Mouse (Mus musculus): ENCODE measurements around the gene Kcnip4.

- TF ChIP-seq JUND (IDR thresholded peaks at IDR 0.05; ENCODE audit: low read depth, low read length) (no peak), ZNF384 (IDR thresholded peaks at IDR 0.05; ENCODE audit: low read depth, low read length) (no peak), TCF12 (IDR thresholded peaks at IDR 0.05; ENCODE audit: low read depth, low read length) (no peak), POLR2A (IDR thresholded peaks at IDR 0.05; ENCODE audit: control insufficient read depth in 1 of 2, insufficient read depth in 1 of 2, low read depth in 1 of 2, low read length in 2 of 2, poor library complexity in 1 of 2) (no peak), MAX (IDR thresholded peaks at IDR 0.05; ENCODE audit: low read length) (no peak), GATA1 (IDR thresholded peaks at IDR 0.05; ENCODE audit: low read depth, low read length) (no peak), USF1 (IDR thresholded peaks at IDR 0.05; ENCODE audit: low read depth, low read length) (no peak), CTCF (IDR thresholded peaks at IDR 0.05 in 2 of 3, conservative IDR thresholded peaks at IDR 0.05 in 1 of 3; ENCODE audit: control insufficient read depth in 1 of 3, insufficient read depth in 1 of 3, low read depth in 2 of 3, low read length in 3 of 3, poor library complexity in 1 of 3, severe bottlenecking in 1 of 3) (no peak), HCFC1 (IDR thresholded peaks at IDR 0.05; ENCODE audit: low read depth, low read length) (no peak), EP300 (IDR thresholded peaks at IDR 0.05; ENCODE audit: low read depth in 1 of 2, low read length in 2 of 2) (no peak), MYB (IDR thresholded peaks at IDR 0.05; ENCODE audit: low read depth, low read length) (no peak), ZKSCAN1 (IDR thresholded peaks at IDR 0.05; ENCODE audit: low read depth, low read length) (no peak), TAL1 (IDR thresholded peaks at IDR 0.05; ENCODE audit: low read length) (no peak)
Observed at GRCm38 (mm10) chr5:49329023-49329422, 195.7 kb downstream of the Kcnip4 start.

All from MEL (cell line).